Mouse (Mus musculus) E14TG2a.4 (cell line): Measurements from ENCODE around the gene Lamc1.

Experiments used
- CTCF ChIP-seq: conservative IDR thresholded peaks from 2 replicates; pipeline ENCODE4 v1.5.1; 2014; ENCODE audit warnings: low read length
- NANOG ChIP-seq: IDR thresholded peaks from 2 replicates; pipeline ENCODE4 v1.6.1; 2014; ENCODE audit warnings: borderline replicate concordance, low read length, mixed read lengths
- POU5F1 ChIP-seq: IDR thresholded peaks from 2 replicates; pipeline ENCODE4 v1.6.1; 2014; ENCODE audit warnings: low read length, borderline replicate concordance

DNA sequence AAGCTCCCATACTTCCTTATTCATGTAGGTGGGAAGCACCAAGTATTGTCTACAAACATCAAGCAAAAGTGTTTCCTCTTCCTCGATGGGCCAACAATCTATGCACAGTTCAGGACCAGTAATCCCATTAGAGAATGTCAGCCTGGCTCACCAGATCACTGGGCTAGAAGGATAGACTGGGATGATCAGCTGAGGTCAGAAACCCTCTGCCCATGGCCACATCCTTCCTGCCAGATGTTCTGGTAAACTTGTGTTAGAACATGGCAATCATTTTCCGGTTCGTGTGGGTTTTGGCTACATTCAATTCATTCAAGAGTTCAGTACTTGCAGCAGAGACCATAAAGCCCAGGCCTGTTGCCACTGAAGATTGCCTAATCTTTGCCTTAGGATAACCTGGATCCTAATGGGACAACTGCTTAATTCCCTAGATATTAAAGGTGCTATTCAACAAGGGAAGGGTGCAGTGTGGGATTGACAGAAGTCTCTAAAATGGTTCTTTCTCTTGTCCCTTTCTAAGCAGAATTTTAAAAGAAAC, 135.2 kb downstream of the Lamc1 start:
- TF ChIP-seq CTCF (no peak), POU5F1 (no peak), NANOG (no peak)
